Mouse (Mus musculus) stomach, embryonic 16.5 days (tissue): ENCODE measurements around the gene 1700014D04Rik. TPM values are rescaled to one million over a fixed set of nuclear protein-coding genes. Genes with fewer than 3 reads are reported as not detected.
"Not testable (repeated sequence)": the region's sequence is repeated elsewhere in the genome, so short reads cannot be mapped to it uniquely, and the experiment has no call there.

Experiments
- ATAC-seq: fragments of 200-750 bp; cut with Nextera tagmentation; 2 replicates; pipeline ENCODE4 v1.8.0; 2017; ENCODE audit warnings: moderate number of reproducible peaks, moderate TSS enrichment; ENCODE audit not compliant: insufficient read depth, low FRiP score
- H3K27ac ChIP-seq: fragments of 300-500 bp; sonication (generic); 2 replicates; pipeline ENCODE4 v1.5.1; 2014; ENCODE audit warnings: low read length
- H3K27me3 ChIP-seq: fragments of 300-500 bp; sonication (generic); 2 replicates; pipeline ENCODE4 v1.6.1; 2014; ENCODE audit warnings: low read length, control low read depth, mixed read lengths; ENCODE audit not compliant: control insufficient read depth, insufficient read depth
- H3K36me3 ChIP-seq: fragments of 300-500 bp; sonication (generic); 2 replicates; pipeline ENCODE4 v1.6.1; 2014; ENCODE audit warnings: low read length; ENCODE audit not compliant: control insufficient read depth, insufficient read depth
- H3K4me1 ChIP-seq: fragments of 300-500 bp; sonication (generic); 2 replicates; pipeline ENCODE4 v1.6.1; 2014; ENCODE audit warnings: low read length, control low read depth, mixed read lengths; ENCODE audit not compliant: control insufficient read depth, insufficient read depth
- H3K4me2 ChIP-seq: fragments of 300-500 bp; sonication (generic); 2 replicates; pipeline ENCODE4 v1.6.1; 2014; ENCODE audit warnings: low read depth, low read length, mixed read lengths
- H3K4me3 ChIP-seq: fragments of 300-500 bp; sonication (generic); replicated peaks from 2 replicates; pipeline ENCODE4 v1.5.1; 2014; ENCODE audit warnings: mild to moderate bottlenecking, low read length
- H3K9ac ChIP-seq: fragments of 300-500 bp; sonication (generic); 2 replicates; pipeline ENCODE4 v1.6.1; 2014; ENCODE audit warnings: low read length
- H3K9me3 ChIP-seq: fragments of 300-500 bp; sonication (generic); replicated peaks from 2 replicates; pipeline ENCODE4 v1.6.1; 2016; ENCODE audit warnings: low read length, control low read depth; ENCODE audit not compliant: control insufficient read depth
- WGBS: fragments of 180-500 bp; shearing (Covaris S2); extraction: QIAGEN DNeasy Blood & Tissue Kit; methylation state at CpG from one replicate; pipeline ENCODE4 v1.1.7; 2014; 5-methylcytosine and 5-hydroxymethylcytosine counted together
- polyA plus RNA-seq: library from polyadenylated mRNA; unstranded; fragments of >200 nt; fragmentation: Nextera tagmentation; extraction: Ambion mirVana; gene quantifications from 2 replicates; pipeline ENCODE4 v1.2.1, GENCODE M21; 2015

1700014D04Rik gene
- 0.10 TPM in 1 of 2 replicates, not detected in the other for polyA plus RNA-seq

DNA sequence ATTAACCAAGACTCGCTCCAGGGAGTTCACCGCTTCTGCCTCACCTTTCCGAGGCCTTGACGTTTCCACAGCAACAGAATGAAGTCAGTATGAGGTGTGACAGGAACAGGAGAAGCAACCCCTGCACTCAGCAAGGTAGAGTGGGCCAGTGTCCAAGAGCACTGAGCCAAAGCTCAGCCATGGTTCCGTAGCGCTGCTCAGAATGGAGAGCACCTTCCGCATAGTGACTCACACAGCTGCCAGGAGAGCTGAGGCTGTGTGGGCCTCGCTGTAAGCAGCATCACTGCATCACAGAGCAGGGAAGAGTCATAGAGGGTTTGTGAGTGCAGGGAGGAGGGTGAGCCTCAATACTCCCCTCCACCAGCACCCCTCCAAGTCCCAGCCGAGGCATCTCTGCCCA is at the start of gene 1700014D04Rik:
Gene 1700014D04Rik (minus strand): TSS at position 42 of the 400 bp plus-strand sequence.
- Histone ChIP-seq H3K9ac (no peak within 1 kb of the TSS), H3K4me3 (no peak within 1 kb of the TSS), H3K27ac (no peak within 1 kb of the TSS), H3K9me3 (no peaks in the 10 kb centered on the region), H3K36me3 (no peaks in the 10 kb centered on the region), H3K27me3 (no peaks in the 10 kb centered on the region), H3K4me1 (no peaks in the 10 kb centered on the region), H3K4me2 (no peak within 1 kb of the TSS)
- no peak for ATAC-seq
- 89% methylated on average over 9 of the region's 9 CpGs for WGBS

GRCm38 (mm10) chr13:59795807-59796465 is 49.4 kb upstream of the 1700014D04Rik start:
- Histone ChIP-seq H3K4me2 (no peak overlapping the region), H3K27ac (no peak overlapping the region), H3K36me3 (peaks cover 49% of the 10 kb centered on the region), H3K9me3 (no peaks in the 10 kb centered on the region), H3K9ac (no peak overlapping the region), H3K27me3 (no peaks in the 10 kb centered on the region), H3K4me3 (no peak overlapping the region), H3K4me1 (no peaks in the 10 kb centered on the region)
- 89% methylated on average over 6 of the region's 6 CpGs for WGBS
- ATAC-seq: peak; percentile 69

DNA sequence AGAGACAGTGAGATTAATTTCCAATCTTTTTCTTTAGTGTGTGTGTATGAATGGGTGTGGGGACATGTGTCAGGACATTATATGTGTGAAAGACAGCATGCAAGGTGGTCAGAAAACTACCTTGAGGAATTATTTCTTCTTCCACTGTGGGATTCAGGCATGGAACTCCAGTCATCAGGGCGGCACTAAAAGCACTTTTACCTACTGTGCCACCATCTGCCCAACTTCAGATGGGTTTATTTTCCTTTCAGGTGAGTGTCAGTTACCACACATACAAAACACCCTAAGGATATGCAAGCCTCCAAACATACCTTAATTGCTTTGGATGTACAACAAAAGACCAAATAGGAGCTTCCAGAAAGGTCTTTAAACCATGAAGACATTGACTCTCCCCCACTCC is 48.2 kb upstream of the 1700014D04Rik start:
- no peak overlapping the region for H3K27ac ChIP-seq
- peaks cover 58% of the 10 kb centered on the region for H3K36me3 ChIP-seq
- no peak for ATAC-seq
- H3K9ac ChIP-seq: no peak overlapping the region
- H3K4me2 ChIP-seq: no peak overlapping the region
- H3K4me1 ChIP-seq: no peaks in the 10 kb centered on the region
- no peaks in the 10 kb centered on the region for H3K27me3 ChIP-seq
- H3K9me3 ChIP-seq: no peaks in the 10 kb centered on the region
- 83% methylated on average over 1 of the region's 1 CpGs for WGBS
- H3K4me3 ChIP-seq: no peak overlapping the region

GRCm38 (mm10) chr13:59782145-59782544 is 35.6 kb upstream of the 1700014D04Rik start, which contains the start of gene Gm49354:
Gene Gm49354, minus strand, starts transcription at chr13:59782245.
- Histone ChIP-seq H3K9ac (no peak within 1 kb of the TSS), H3K4me2 (no peak within 1 kb of the TSS), H3K36me3 (peaks cover 60% of the 10 kb centered on the region), H3K27me3 (no peaks in the 10 kb centered on the region), H3K27ac (no peak within 1 kb of the TSS), H3K4me1 (no peaks in the 10 kb centered on the region), H3K4me3 (no peak within 1 kb of the TSS), H3K9me3 (no peaks in the 10 kb centered on the region)
- no peak for ATAC-seq
- 74% methylated on average over 7 of the region's 7 CpGs for WGBS

- H3K4me2 ChIP-seq, H3K27ac ChIP-seq, H3K9me3 ChIP-seq, H3K4me3 ChIP-seq, H3K27me3 ChIP-seq, H3K9ac ChIP-seq, ATAC-seq, H3K4me1 ChIP-seq: not testable (repeated sequence)
- WGBS: 94% methylated on average over 1 of the region's 1 CpGs
- H3K36me3 ChIP-seq: peaks cover 53% of the 10 kb centered on the region; the same call in 1 of the 2 replicates
These were observed 33.3 kb upstream of the 1700014D04Rik start for GRCm38 (mm10) chr13:59779744-59780264.

- Histone ChIP-seq H3K27me3 (no peaks in the 10 kb centered on the region), H3K4me2 (no peak overlapping the region), H3K36me3 (peaks cover 49% of the 10 kb centered on the region; the same call in 1 of the 2 replicates), H3K27ac (no peak overlapping the region), H3K4me1 (no peaks in the 10 kb centered on the region), H3K9me3 (no peaks in the 10 kb centered on the region), H3K9ac (no peak overlapping the region), H3K4me3 (no peak overlapping the region)
- WGBS: 79% methylated on average over 4 of the region's 4 CpGs
- no peak for ATAC-seq
These were observed 32.7 kb upstream of the 1700014D04Rik start for GRCm38 (mm10) chr13:59779213-59779612.

DNA sequence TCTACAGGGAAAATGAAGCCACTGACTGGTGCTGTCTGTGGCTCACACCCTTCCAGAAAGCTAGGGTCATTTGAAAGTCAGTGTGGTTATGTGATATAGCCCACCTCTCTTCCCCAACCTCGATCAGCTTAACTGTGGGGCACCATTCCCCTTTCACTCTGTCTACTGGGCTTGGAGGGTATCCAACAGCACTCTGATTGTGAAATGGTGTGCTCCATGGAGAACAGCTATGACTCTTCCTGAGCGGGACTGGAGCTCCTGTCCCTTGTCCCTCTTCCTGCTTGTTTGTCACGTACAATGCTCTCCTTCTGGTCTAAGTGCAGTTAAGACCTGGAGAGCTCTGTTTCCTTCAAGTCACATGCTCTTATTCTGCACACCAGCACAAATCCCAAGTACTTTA is 28.6 kb upstream of the 1700014D04Rik start:
- H3K27ac ChIP-seq: no peak overlapping the region
- no peak for ATAC-seq
- H3K36me3 ChIP-seq: peaks cover 22% of the 10 kb centered on the region; the same call in 1 of the 2 replicates
- no peaks in the 10 kb centered on the region for H3K9me3 ChIP-seq
- H3K4me1 ChIP-seq: peaks cover 18% of the 10 kb centered on the region
- WGBS: 78% methylated on average over 3 of the region's 3 CpGs
- no peaks in the 10 kb centered on the region for H3K27me3 ChIP-seq
- no peak overlapping the region for H3K4me2 ChIP-seq
- H3K4me3 ChIP-seq: no peak overlapping the region
- no peak overlapping the region for H3K9ac ChIP-seq

DNA sequence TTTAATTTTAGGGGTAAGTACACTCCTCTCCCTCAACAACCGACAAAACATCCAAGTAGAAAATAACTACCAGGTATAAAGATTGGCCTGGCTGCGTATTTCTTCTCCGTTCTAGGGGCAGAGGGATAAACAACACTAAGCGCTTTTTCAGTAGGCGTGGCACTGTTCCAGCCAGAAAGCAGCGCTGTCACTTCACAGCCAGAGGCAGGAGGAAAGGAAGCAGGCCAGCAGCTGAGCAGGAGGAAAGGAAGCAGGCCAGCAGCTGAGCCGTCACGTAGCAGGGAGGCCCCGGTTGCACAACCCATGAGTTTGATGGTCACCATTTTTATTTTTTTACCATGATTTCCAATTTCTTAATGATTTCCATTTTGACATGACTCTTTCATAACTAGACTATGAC is 24.7 kb upstream of the 1700014D04Rik start:
- peak overlapping the region; percentile 99 for H3K27ac ChIP-seq
- no peaks in the 10 kb centered on the region for H3K9me3 ChIP-seq
- WGBS: 18% methylated on average over 9 of the region's 9 CpGs
- ATAC-seq: no peak
- peak overlapping the region; percentile 79; the same call in 1 of the 2 replicates for H3K4me2 ChIP-seq
- no peaks in the 10 kb centered on the region for H3K27me3 ChIP-seq
- H3K9ac ChIP-seq: 0 out of 2 replicates have a peak overlapping the region, but pooled peaks have one; percentile 3
- H3K4me1 ChIP-seq: peaks cover 47% of the 10 kb centered on the region
- no peaks in the 10 kb centered on the region for H3K36me3 ChIP-seq
- no peak overlapping the region for H3K4me3 ChIP-seq

- Histone ChIP-seq H3K36me3 (no peaks in the 10 kb centered on the region), H3K27me3 (no peaks in the 10 kb centered on the region), H3K4me2 (peak overlapping the region; percentile 79), H3K9me3 (no peaks in the 10 kb centered on the region), H3K9ac (no peak overlapping the region), H3K27ac (peak overlapping the region; percentile 99), H3K4me1 (peaks cover 51% of the 10 kb centered on the region), H3K4me3 (peak overlapping the region; percentile 84)
- ATAC-seq: no peak
- WGBS: 51% methylated on average over 9 of the region's 9 CpGs
These were observed 24.3 kb upstream of the 1700014D04Rik start for GRCm38 (mm10) chr13:59770847-59771246.
